Mouse (Mus musculus) liver, adult 2 months (tissue): ENCODE measurements at regions not wholly inside any gene's neighbourhood (a gene's known extent, or its start where the extent isn't known, plus 50 kb on each side); places are given as distances from the start of the nearest gene placed in this dataset.

Experiments used
- DNase-seq: peaks from one replicate; pipeline ENCODE4 v3.0.0-alpha.2; 2011; ENCODE audit warnings: low read depth, low spot score; ENCODE audit errors: extremely low read depth
- H3K27ac ChIP-seq: fragments of 200-500 bp; replicated peaks from 2 replicates; pipeline ENCODE4 v1.5.1; 2012; ENCODE audit warnings: low read depth, mild to moderate bottlenecking, control low read depth, inconsistent platforms, low read length; ENCODE audit not compliant: insufficient read depth
- H3K27me3 ChIP-seq: fragments of 200-500 bp; 2 replicates; pipeline ENCODE4 v1.6.1; 2012; ENCODE audit warnings: mild to moderate bottlenecking, moderate library complexity, low read length, inconsistent platforms; ENCODE audit not compliant: control insufficient read depth, insufficient read depth
- H3K36me3 ChIP-seq: fragments of 200-500 bp; 2 replicates; pipeline ENCODE4 v1.6.1; 2012; ENCODE audit warnings: low read length, inconsistent platforms; ENCODE audit not compliant: control insufficient read depth, insufficient read depth
- H3K4me1 ChIP-seq: fragments of 200-500 bp; 2 replicates; pipeline ENCODE4 v1.6.1; 2011; ENCODE audit warnings: low read length; ENCODE audit not compliant: control insufficient read depth, insufficient read depth
- H3K4me3 ChIP-seq: fragments of 200-500 bp; 2 replicates; pipeline ENCODE4 v1.5.1; 2011; ENCODE audit warnings: low read depth, mild to moderate bottlenecking, control low read depth, low read length, moderate library complexity; ENCODE audit not compliant: insufficient read depth
- H3K79me2 ChIP-seq: fragments of 200-500 bp; 2 replicates; pipeline ENCODE4 v1.6.1; 2012; ENCODE audit warnings: inconsistent platforms, mild to moderate bottlenecking, low read length, moderate library complexity; ENCODE audit not compliant: control insufficient read depth, insufficient read depth
- H3K9ac ChIP-seq: fragments of 200-500 bp; 2 replicates; pipeline ENCODE4 v1.6.1; 2012; ENCODE audit warnings: low read depth, mild to moderate bottlenecking, control low read depth, inconsistent platforms, low read length
- CTCF ChIP-seq: fragments of 200-500 bp; IDR thresholded peaks from 2 replicates; pipeline ENCODE4 v1.5.1; 2011; ENCODE audit warnings: low read depth, low read length, control low read depth
- POLR2A ChIP-seq: fragments of 200-500 bp; IDR thresholded peaks from 2 replicates; pipeline ENCODE4 v1.6.1; 2011; ENCODE audit warnings: low read length, control low read depth; ENCODE audit not compliant: insufficient read depth; ENCODE audit errors: extremely low read depth
- WGBS: fragments of 180-500 bp; shearing (Covaris S2); methylation state at CpG from one replicate; pipeline ENCODE4 v1.1.7; 2018; 5-methylcytosine and 5-hydroxymethylcytosine counted together

DNA sequence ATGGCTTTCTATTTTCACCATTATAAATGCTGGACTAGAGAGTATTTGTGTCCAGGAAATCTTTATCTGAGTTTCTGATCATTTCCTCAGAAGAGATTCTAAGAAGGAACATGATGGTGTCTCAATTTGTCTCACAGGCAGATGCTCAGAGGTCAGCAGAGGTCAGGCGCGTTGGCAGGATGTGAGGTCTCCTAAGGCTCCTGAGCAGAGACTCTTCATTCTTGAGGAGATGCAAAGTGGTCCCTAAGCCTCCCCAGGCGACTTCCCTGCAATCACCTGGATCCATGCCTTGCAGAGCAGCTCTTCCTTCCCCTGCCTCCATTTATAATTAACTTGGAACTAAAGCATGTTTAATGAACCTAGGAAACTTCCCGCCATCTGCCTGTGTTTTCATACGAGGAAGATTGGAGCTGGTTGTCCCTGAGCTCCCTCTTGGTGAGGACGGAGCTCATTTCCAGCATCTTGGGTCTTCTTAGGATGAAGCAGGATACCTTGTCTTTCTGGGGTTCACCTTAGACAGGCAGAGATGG, 71.8 kb downstream of the Arf2 start:
- WGBS: 71% methylated on average over 6 of the region's 6 CpGs
- no peaks in the 10 kb centered on the region for H3K27me3 ChIP-seq
- no peak for TF ChIP-seq POLR2A
- TF ChIP-seq CTCF: no peak

DNA sequence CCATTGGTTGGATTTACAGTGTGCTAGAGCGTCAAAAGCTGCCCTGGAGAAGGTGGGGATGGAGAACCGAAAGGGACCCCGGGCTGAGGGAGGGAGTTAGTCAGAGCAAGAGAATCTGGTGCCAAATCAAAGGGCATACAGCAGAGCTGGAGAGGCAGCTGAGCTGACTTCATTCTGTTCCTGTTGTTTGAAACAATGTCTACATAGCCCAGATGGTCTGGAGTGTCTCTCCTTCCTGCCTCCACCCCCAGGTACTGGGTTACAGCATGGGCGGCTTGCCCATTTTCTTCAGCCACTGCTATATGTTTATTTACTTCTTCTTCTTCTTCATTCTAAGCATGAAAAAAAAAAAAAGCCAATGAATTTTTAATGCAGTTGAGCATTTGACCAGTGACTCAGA, 78.7 kb downstream of the Arf2 start:
- no peak for DNase-seq
- Histone ChIP-seq H3K4me3 (no peak overlapping the region), H3K4me1 (no peaks in the 10 kb centered on the region), H3K36me3 (no peaks in the 10 kb centered on the region), H3K9ac (no peak overlapping the region), H3K79me2 (no peaks in the 10 kb centered on the region), H3K27me3 (no peaks in the 10 kb centered on the region), H3K27ac (no peak overlapping the region)
- TF ChIP-seq CTCF: no peak
- no peak for TF ChIP-seq POLR2A
- WGBS: 92% methylated on average over 4 of the region's 4 CpGs

More for the DNA sequence above, 71.8 kb downstream of the Arf2 start:
- no peaks in the 10 kb centered on the region for H3K36me3 ChIP-seq
- no peak overlapping the region for H3K27ac ChIP-seq
- H3K79me2 ChIP-seq: no peaks in the 10 kb centered on the region
- no peak for DNase-seq
- peaks cover 5% of the 10 kb centered on the region; the same call in 1 of the 2 replicates for H3K4me1 ChIP-seq
- H3K9ac ChIP-seq: no peak overlapping the region
- H3K4me3 ChIP-seq: no peak overlapping the region

DNA sequence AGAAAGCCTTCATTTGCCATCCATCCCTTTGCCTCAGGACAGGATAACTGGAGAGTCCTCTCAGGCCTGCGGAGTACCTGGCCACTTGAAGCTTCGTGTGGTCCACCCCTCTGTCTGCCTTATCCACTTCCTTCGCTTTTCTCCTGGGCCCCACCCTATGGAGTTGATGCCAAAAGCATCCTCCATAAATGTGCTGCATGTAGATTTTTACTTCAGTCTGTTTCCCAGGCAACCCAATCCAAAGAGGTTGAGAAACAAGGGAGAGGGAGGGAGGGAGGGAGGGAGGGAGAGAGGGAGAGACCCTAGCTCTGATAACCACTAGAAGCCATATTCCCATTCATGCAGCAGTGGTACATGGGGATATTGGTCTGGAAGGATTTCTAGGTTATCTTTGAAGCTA, 80.7 kb upstream of the Crhr1 start:
- Histone ChIP-seq H3K79me2 (no peaks in the 10 kb centered on the region), H3K27me3 (no peaks in the 10 kb centered on the region), H3K4me3 (no peak overlapping the region), H3K27ac (no peak overlapping the region), H3K9ac (no peak overlapping the region), H3K36me3 (no peaks in the 10 kb centered on the region), H3K4me1 (no peaks in the 10 kb centered on the region)
- TF ChIP-seq POLR2A: no peak
- no peak for TF ChIP-seq CTCF
- DNase-seq: no peak
- 84% methylated on average over 3 of the region's 3 CpGs for WGBS

DNA sequence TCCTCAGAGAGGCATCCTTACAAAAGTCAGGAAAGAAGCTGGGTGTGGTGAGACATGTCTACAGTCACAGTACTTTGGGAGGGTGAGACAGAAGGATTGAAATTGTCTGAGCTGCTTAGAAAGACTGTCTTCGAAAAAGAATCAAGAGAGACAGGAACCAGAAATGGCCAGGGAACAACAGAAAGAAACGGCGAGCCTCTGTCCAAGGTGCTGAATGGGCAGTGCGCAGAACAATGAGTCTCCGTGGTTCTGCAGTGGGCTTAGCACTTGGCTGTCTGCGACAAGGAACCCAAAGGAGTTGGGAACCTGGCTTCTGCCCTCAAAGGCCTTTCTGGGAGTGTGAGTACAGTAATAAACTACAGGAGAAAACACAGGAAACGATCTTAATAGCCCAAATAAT, 79.4 kb upstream of the Crhr1 start:
- H3K27ac ChIP-seq: no peak overlapping the region
- peaks cover under 1% of the 10 kb centered on the region; the same call in 1 of the 2 replicates for H3K4me1 ChIP-seq
- H3K9ac ChIP-seq: no peak overlapping the region
- H3K36me3 ChIP-seq: no peaks in the 10 kb centered on the region
- no peak overlapping the region for H3K4me3 ChIP-seq
- no peaks in the 10 kb centered on the region for H3K79me2 ChIP-seq
- no peaks in the 10 kb centered on the region for H3K27me3 ChIP-seq
- 19% methylated on average over 7 of the region's 7 CpGs for WGBS
- TF ChIP-seq CTCF (no peak), POLR2A (no peak)
- DNase-seq: no peak

DNA sequence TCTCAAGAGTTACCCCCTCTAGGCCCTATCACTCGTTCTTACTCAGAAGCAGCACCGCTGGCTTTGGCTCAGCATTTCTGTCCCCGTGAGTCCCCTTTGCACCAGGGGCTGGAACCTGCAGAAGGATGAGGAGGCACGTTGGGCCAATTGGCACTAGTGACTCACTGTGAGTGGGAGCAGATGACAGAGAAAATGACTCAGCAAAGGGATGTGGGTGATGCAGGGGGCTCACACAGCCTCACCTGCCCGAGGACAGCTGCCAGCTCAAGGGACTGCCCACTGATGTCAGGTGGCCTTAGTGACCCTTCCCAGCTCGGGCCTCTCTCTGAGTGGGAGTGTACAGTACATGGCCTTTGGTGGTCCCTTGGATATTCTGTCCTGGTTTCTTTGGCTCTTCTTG, 76.7 kb upstream of the Crhr1 start:
- WGBS: 81% methylated on average over 6 of the region's 6 CpGs
- Histone ChIP-seq H3K27me3 (no peaks in the 10 kb centered on the region), H3K27ac (no peak overlapping the region), H3K9ac (no peak overlapping the region), H3K4me1 (peaks cover 12% of the 10 kb centered on the region), H3K36me3 (no peaks in the 10 kb centered on the region), H3K79me2 (no peaks in the 10 kb centered on the region), H3K4me3 (no peak overlapping the region)
- TF ChIP-seq POLR2A (no peak), CTCF (no peak)
- no peak for DNase-seq

DNA sequence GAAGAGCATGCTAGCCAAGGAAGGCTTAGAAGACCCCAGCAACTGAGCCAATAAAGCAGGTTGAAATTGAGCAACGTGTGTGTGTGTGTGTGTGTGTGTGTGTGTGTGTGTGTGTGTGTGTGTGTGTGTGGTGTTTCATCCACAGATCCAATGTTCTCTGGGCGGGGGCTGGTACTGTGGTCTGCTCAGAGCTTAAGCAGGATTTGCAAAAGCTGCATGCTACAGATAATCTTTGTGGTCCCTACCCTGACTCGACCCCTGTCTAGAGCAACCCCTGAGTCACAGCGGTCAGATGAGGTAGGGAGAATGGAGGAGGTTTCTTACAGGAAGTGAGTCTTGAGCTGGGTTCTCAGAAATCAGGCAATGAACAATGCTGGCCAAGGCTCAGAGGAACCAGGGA, 75.6 kb upstream of the Crhr1 start:
- H3K27ac ChIP-seq: no peak overlapping the region
- peaks cover 12% of the 10 kb centered on the region for H3K4me1 ChIP-seq
- no peaks in the 10 kb centered on the region for H3K36me3 ChIP-seq
- H3K9ac ChIP-seq: no peak overlapping the region
- no peak for TF ChIP-seq POLR2A
- no peak for TF ChIP-seq CTCF
- no peaks in the 10 kb centered on the region for H3K27me3 ChIP-seq
- no peak overlapping the region for H3K4me3 ChIP-seq
- WGBS: 76% methylated on average over 4 of the region's 4 CpGs
- no peak for DNase-seq
- no peaks in the 10 kb centered on the region for H3K79me2 ChIP-seq
